Mouse (Mus musculus) adrenal gland, adult (tissue): ENCODE measurements around the gene Sned1.

Source experiments
- DNase-seq, 2 experiments: peaks; one replicate each; pipeline ENCODE4 v3.0.0; 2022 to 2023; ENCODE audit warnings: low spot score in 1 of 2; ENCODE audit not compliant: inconsistent age in 2 of 2

Gene Sned1

GRCm38 (mm10) chr1:93300578-93300977 lies 64.9 kb downstream of the Sned1 start:
- DNase-seq, result peak; percentile 74 to 91

GRCm38 (mm10) chr1:93305581-93306337 lies 70.1 kb downstream of the Sned1 start, which contains the start of gene Mterf4:
Gene Mterf4 (minus strand): TSS chr1:93305915.
- peak; percentile 84 to 94 for DNase-seq

DNA sequence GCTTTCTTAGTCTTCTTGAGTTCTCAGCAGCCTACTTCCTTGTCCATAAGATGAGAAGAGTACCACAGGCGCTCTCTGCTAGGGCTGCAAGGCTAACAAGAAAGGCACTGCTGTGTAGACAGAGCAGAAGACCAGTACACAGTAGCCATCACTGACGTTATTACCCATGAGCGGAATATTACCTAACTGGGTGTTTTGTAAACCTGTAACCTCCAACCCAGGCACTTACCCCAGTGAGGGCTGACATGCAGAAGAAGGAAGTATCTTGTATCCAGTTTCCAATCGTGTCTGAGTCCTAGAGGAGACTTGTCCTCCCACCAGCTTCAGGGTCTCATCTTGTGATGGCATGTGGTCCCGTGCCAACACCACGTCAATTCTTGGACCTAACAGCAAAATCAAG lies 88.3 kb downstream of the Sned1 start:
- DNase-seq, result no peak

DNA sequence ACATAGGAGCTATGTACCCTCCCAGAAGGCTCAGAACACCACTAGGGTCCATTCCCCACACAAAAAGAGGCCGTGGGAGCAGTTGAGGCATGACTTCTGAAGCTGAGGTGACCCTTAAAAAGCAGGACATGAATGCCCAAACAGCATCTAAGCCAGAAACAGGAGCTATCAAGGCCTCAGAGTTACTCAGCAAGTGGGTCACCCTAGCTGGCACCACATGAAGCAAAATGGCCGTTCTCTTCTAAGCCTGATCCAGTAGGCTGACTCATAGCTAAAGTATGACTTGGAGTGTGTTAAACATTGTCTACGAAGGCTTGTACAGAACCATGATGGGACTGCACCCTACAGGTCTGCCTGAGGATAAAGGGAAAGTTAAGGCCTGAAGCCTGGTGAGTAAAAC lies 90.8 kb downstream of the Sned1 start:
- peak; percentile 42 to 73 for DNase-seq

DNA sequence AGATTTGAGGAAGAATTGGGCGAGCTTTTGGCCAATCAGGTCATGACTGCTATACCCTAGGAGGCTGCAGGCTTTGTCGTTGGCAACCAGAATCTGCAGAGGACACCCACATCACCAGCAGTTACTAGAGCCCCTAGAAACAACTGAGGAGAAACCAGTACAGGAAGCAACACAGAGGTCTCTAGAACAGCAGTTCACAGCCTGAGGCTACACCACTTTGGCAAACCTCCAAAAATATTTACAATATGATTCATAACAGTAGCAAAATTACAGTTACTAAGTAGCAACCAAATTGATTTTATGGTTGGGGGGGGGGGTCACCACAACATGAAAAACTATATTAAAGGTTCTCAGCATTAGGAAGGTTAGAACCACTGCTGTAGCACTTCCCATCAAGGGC lies 99.0 kb downstream of the Sned1 start:
- DNase-seq, result peak in 1 of 2 experiments; percentile 49

DNA sequence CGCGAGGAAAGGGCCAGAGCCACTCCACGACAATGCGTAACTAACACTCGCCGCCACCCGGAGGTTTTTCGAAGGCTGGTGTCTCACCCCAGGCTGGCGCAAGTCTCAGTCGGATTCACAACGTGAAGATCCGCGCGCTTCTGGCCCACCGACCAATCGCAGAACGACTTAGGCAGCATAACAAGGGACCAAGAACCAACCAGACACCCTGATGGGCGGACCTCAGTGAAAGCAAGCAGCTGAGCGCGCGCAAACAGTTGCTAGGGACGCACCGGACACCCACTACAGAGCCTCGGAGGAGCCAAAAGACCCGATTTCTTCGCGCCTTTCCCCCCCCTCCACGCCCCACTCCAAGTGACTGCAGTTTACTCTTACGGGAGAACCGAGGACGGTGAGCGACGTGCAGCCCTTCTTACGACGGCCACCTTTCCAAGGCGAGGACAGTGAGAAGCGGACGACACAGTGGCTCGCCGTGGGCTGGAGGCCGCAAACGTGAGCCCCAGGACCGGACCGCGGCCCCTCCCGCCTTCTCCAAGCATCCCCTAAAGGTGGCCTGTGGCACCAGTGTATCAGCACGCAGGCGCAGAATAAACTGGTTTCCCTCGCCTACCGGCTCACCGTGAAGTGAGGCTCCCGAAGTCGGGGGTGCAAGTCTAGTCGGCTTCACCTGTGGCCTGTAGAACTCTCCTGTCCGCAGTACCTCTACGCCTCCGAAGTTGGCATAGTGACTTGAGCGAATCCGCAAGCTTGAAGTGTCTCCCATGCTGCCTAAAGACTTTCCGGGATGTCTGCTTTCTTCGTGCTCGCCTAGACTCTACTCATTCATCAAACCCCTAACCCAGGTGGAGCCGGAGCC lies 107.2 kb downstream of the Sned1 start, which contains the start of the genes Ppp1r7 and Pask:
Ppp1r7 (plus strand) TSS at position 207 of the 856 bp plus-strand sequence.
Pask (minus strand) TSS at position 835 of the 856 bp plus-strand sequence.
- peak; percentile 95 to 98 for DNase-seq

- DNase-seq, result peak; percentile 94 to 98
Observed at GRCm38 (mm10) chr1:93343504-93344047, 107.9 kb downstream of the Sned1 start.

- no peak for DNase-seq
Observed at GRCm38 (mm10) chr1:93347176-93347575, 111.5 kb downstream of the Sned1 start.

GRCm38 (mm10) chr1:93349701-93350100 lies 114.1 kb downstream of the Sned1 start:
- no peak for DNase-seq
